Mouse (Mus musculus) stomach, embryonic 15.5 days (tissue): ENCODE data around the gene Olfr545. TPM values are rescaled to one million over a fixed set of nuclear protein-coding genes. Genes with fewer than 3 reads are reported as not detected.

Experiments used
- ATAC-seq: fragments of 200-750 bp; cut with Nextera tagmentation; 2 replicates; pipeline ENCODE4 v1.8.0; 2017; ENCODE audit warnings: low read depth, moderate number of reproducible peaks, moderate TSS enrichment; ENCODE audit not compliant: insufficient read depth, low FRiP score
- H3K27ac ChIP-seq: fragments of 300-500 bp; sonication (generic); 2 replicates; pipeline ENCODE4 v1.5.1; 2015; ENCODE audit warnings: mild to moderate bottlenecking, inconsistent platforms
- H3K27me3 ChIP-seq: fragments of 300-500 bp; sonication (generic); replicated peaks from 2 replicates; pipeline ENCODE4 v1.6.1; 2015; ENCODE audit warnings: inconsistent platforms
- H3K36me3 ChIP-seq: fragments of 300-500 bp; sonication (generic); 2 replicates; pipeline ENCODE4 v1.6.1; 2015; ENCODE audit warnings: inconsistent platforms
- H3K4me1 ChIP-seq: fragments of 300-500 bp; sonication (generic); 2 replicates; pipeline ENCODE4 v1.6.1; 2015; ENCODE audit warnings: inconsistent platforms
- H3K4me2 ChIP-seq: fragments of 300-500 bp; sonication (generic); 2 replicates; pipeline ENCODE4 v1.6.1; 2015; ENCODE audit warnings: mild to moderate bottlenecking, inconsistent platforms
- H3K4me3 ChIP-seq: fragments of 300-500 bp; sonication (generic); replicated peaks from 2 replicates; pipeline ENCODE4 v1.5.1; 2015; ENCODE audit warnings: inconsistent platforms
- H3K9ac ChIP-seq: fragments of 300-500 bp; sonication (generic); 2 replicates; pipeline ENCODE4 v1.6.1; 2015; ENCODE audit warnings: inconsistent platforms
- H3K9me3 ChIP-seq: fragments of 300-500 bp; sonication (generic); 2 replicates; pipeline ENCODE4 v1.6.1; 2016; ENCODE audit warnings: inconsistent platforms
- WGBS: fragments of 180-500 bp; shearing (Covaris S2); methylation state at CpG from one replicate; pipeline ENCODE4 v1.1.7; 2015; 5-methylcytosine and 5-hydroxymethylcytosine counted together
- polyA plus RNA-seq: library from polyadenylated mRNA; unstranded; fragments of >200 nt; fragmentation: Nextera tagmentation; extraction: Ambion mirVana; gene quantifications from 2 replicates; pipeline ENCODE4 v1.2.1, GENCODE M21; 2015

The Olfr545 gene
- not detected in 2 replicates for polyA plus RNA-seq

DNA sequence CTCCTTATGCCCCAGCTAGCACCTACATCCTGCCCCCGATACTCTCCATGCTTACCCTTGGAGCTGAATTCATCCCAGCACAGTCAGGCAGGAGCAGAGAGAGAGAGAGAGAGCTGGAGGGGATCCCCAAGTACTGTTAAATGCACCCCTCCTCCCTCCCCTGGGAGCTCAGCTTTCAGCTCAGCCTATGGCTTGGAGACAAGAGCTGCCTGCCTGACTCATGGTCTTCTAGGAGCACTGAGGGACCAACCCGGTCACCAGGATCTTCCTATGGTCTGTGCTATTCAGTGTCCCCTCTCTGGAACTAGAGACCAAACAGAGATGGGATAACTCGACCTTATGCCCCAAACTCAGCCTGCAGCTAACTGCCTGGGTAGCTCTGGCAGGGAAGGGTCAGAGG, at the start of gene Olfr545:
TSS of gene Olfr545 (minus strand) at position 101 of the 400 bp plus-strand sequence.
- H3K4me2 ChIP-seq = no peak within 1 kb of the TSS
- no peaks in the 10 kb centered on the region for H3K36me3 ChIP-seq
- H3K27ac ChIP-seq = no peak within 1 kb of the TSS
- H3K27me3 ChIP-seq = no peaks in the 10 kb centered on the region
- no peak within 1 kb of the TSS for H3K4me3 ChIP-seq
- WGBS = 55% methylated on average over 3 of the region's 3 CpGs
- H3K4me1 ChIP-seq = no peaks in the 10 kb centered on the region
- H3K9ac ChIP-seq = no peak within 1 kb of the TSS
- ATAC-seq = no peak
- no peaks in the 10 kb centered on the region for H3K9me3 ChIP-seq

DNA sequence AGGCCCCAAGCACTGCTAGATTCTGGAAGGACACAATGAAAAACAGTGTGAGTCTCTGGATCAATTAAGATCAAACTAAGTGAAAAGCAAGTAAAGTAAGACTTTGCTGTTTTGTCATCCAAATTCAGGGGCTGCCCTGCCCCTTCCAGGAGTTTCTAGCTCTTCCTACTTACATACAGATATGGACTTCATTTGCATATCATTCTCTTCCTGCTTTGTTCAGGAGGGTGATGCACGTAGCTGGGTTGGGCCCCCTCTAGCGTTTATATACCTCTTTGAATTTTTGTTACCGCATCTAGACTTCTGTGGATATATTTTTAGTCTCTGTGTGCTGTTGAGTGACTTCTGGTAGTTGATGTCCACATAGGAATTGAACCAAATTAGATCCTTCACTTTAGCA, 41.9 kb upstream of the Olfr545 start:
- Histone ChIP-seq H3K27ac (no peak overlapping the region), H3K4me1 (no peaks in the 10 kb centered on the region), H3K4me3 (no peak overlapping the region), H3K9me3 (no peaks in the 10 kb centered on the region), H3K9ac (no peak overlapping the region), H3K27me3 (no peaks in the 10 kb centered on the region), H3K36me3 (no peaks in the 10 kb centered on the region), H3K4me2 (no peak overlapping the region)
- WGBS = 68% methylated on average over 3 of the region's 3 CpGs
- no peak for ATAC-seq

DNA sequence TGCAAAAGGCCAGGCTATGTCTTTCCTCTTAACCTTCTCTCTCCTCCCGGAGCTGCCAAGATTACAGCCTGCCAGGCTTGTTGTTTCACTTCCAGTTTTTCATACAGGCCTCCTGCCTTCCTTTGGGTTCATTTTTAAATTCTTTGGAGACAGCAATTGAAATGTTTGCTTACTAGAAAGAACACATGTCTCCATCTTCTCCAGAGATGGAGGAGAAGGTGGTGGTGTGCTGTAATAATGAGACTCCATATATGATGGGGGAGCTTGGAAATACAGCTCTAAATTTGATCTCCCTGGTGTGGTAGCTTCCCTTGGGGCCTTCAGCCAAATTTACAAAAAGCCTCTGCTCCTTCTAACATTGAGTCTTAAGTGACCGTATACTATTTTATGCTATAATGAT, 41.2 kb upstream of the Olfr545 start, which contains the start of gene Olfr548-ps1:
TSS of gene Olfr548-ps1 (plus strand) at position 301 of the 400 bp plus-strand sequence.
- Histone ChIP-seq H3K27me3 (no peaks in the 10 kb centered on the region), H3K4me3 (no peak within 1 kb of the TSS), H3K27ac (no peak within 1 kb of the TSS), H3K9me3 (no peaks in the 10 kb centered on the region), H3K4me1 (no peaks in the 10 kb centered on the region), H3K9ac (no peak within 1 kb of the TSS), H3K36me3 (no peaks in the 10 kb centered on the region), H3K4me2 (no peak within 1 kb of the TSS)
- WGBS = 76% methylated on average over 2 of the region's 2 CpGs
- no peak for ATAC-seq

DNA sequence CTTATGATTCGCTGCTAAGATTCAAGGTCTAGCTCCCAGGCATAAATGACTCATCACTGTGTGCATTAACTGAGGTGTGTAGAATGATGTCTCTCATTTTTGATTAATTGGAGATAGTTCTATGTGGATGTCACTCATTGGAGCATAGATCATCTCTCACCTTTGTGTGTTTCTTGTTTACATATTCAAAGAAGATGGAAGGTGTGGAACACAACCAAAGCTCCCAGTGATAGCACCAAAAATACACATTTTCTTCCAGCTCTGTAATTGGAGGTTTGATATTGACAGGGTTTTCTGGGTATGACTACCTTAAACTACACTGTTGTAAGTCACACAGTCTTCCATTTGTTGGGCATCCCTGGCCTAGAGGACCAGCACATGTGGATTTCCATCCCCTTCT, 35.1 kb upstream of the Olfr545 start, which contains the start of gene Olfr547:
TSS of gene Olfr547 (plus strand) at position 301 of the 400 bp plus-strand sequence.
- Histone ChIP-seq H3K36me3 (no peaks in the 10 kb centered on the region), H3K27ac (no peak within 1 kb of the TSS), H3K9ac (no peak within 1 kb of the TSS), H3K4me3 (no peak within 1 kb of the TSS), H3K4me1 (no peaks in the 10 kb centered on the region), H3K27me3 (no peaks in the 10 kb centered on the region), H3K9me3 (no peaks in the 10 kb centered on the region), H3K4me2 (no peak within 1 kb of the TSS)
- 67% methylated on average over 1 of the region's 1 CpGs for WGBS
- ATAC-seq = no peak

DNA sequence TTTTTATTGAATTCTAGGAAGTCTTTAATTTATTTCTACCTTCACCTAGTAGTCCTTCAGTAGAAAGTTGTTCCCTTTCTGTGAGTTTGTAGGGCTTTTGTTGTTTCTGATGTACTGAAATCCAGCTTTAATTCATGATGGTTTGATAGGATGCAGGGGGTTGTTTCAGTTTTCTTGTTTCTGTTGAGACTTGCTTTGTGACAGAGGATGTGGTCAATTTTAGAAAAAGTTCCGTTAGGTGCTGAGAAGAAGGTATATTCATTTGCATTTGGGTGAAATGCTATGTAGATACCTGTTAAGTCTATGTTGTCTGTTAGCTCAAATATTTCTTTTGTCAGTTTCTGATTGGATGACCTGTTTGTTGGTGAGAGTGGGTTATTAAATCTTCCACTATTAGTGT, 29.7 kb upstream of the Olfr545 start:
- H3K9ac ChIP-seq = no peak overlapping the region
- H3K27ac ChIP-seq = no peak overlapping the region
- ATAC-seq = no peak
- H3K4me2 ChIP-seq = no peak overlapping the region
- no peaks in the 10 kb centered on the region for H3K36me3 ChIP-seq
- 73% methylated on average over 1 of the region's 1 CpGs for WGBS
- no peak overlapping the region for H3K4me3 ChIP-seq
- H3K4me1 ChIP-seq = no peaks in the 10 kb centered on the region
- H3K9me3 ChIP-seq = no peaks in the 10 kb centered on the region
- no peaks in the 10 kb centered on the region for H3K27me3 ChIP-seq

DNA sequence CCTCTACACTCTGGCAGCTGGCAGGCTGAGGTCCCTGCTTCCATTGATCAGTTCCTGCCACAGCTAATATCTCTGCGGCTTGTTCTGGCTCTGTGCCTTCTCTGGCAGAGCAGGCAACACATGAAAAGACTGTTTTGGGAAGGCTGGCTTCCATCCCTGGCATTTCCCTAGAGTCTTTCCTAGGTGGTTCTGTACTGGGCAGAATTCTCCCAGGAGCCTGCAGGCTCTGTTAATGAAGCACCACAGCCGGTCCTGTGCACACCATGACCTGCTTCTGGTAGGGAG, 17.6 kb upstream of the Olfr545 start:
- 81% methylated on average over 2 of the region's 2 CpGs for WGBS

DNA sequence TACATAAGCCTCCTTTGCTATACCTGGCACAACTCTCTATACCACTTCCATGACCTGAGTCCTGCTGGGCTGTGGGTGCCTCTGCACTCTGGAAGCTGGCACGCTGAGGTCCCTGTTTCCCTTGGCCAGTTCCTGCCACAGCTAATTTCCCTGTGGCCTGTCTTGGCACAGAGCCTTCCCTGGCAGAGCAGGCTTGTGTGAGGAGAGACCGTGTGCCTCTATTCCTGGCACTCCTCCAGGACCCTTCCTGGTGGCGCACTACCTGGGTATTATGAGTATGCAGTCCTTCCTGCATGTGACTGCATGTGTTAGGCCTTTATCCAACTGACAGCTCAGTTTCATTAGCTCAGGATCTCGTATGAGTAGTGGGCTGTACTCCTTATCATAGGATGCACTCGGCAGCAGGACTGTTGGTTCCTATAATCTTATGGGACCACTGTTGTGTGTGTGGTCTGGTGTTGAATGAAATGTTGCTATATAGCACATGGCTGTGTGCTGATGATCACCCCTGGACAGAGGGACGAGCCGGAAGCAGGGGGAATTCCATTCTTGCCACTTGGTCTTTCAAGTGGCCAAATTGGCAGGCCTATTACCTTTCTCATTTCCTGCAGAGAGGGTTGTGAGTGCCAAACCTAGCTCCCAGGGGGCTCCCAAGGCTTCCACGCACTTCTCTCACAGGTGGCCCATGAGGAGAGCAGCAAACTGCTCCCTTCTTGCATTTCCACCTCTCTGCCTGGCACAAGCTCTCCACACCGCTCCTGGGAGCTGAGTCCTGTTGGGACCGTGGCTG, 17.1 kb upstream of the Olfr545 start:
- Histone ChIP-seq H3K27me3 (no peaks in the 10 kb centered on the region; the same call in 1 of the 2 replicates), H3K9me3 (no peaks in the 10 kb centered on the region), H3K27ac (no peak overlapping the region), H3K36me3 (no peaks in the 10 kb centered on the region), H3K4me2 (no peak overlapping the region), H3K4me1 (no peaks in the 10 kb centered on the region), H3K4me3 (no peak overlapping the region), H3K9ac (no peak overlapping the region)
- peak; percentile 21; the same call in 1 of the 2 replicates for ATAC-seq
- 68% methylated on average over 10 of the region's 10 CpGs for WGBS

More for the DNA sequence above, 17.6 kb upstream of the Olfr545 start:
- Histone ChIP-seq H3K27me3 (no peaks in the 10 kb centered on the region; the same call in 1 of the 2 replicates), H3K4me1 (no peaks in the 10 kb centered on the region), H3K9ac (no peak overlapping the region), H3K9me3 (no peaks in the 10 kb centered on the region), H3K36me3 (no peaks in the 10 kb centered on the region), H3K27ac (no peak overlapping the region), H3K4me3 (no peak overlapping the region), H3K4me2 (no peak overlapping the region)
- ATAC-seq = no peak

DNA sequence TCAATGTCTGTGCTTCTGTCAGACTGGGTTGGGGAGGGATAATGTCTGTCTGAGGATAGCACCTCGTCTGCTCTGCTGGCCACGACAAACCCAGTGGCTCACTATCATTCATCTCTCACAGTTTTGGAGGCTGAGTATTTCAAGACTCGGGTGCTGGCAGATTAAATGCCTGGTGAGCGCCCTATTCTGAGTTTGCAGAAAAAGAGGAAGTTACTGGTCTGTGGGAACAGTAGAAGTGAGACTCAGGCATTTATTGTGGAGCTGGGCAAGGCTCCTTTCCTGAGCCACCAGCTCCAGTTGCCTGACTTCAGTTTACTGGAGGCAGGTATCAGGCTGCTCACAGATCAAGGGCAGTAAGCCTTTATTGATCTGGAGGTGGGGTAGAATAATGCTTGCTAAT, 14.8 kb upstream of the Olfr545 start:
- no peaks in the 10 kb centered on the region for H3K36me3 ChIP-seq
- 69% methylated on average over 4 of the region's 4 CpGs for WGBS
- no peak for ATAC-seq
- H3K4me3 ChIP-seq = no peak overlapping the region
- no peaks in the 10 kb centered on the region; the same call in 1 of the 2 replicates for H3K27me3 ChIP-seq
- no peak overlapping the region for H3K27ac ChIP-seq
- H3K9ac ChIP-seq = no peak overlapping the region
- no peaks in the 10 kb centered on the region for H3K4me1 ChIP-seq
- no peaks in the 10 kb centered on the region for H3K9me3 ChIP-seq
- no peak overlapping the region for H3K4me2 ChIP-seq

DNA sequence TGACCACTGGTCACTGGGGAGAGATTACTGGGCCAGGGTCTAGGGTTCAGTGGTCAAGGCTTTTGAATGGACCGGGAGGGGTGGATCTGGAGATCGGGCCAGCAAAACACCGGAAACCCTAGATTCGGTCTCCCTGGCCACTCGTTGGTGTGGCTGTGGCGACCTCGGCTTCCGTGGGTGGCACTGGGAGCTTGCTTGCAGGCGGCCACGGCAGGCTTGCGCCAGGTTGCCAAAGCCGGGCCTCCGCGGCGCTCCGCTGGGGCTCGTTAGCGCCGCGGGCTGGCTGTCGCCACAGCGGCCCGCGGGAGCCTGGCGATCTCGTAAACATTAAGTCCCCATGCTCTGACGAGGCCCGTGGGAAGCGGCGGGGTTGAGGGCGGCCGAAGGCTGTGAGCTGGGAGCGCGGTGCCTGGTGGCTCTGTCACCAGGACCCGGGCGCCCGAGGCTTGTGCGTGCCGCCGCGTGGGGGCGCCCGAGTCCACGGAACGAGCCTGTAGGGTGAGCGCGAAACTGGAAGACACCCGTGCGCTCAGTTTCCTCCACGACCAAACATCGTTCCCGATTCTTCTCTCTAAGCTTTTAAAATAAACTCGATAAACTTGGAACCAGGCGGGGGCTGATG, 13.6 kb upstream of the Olfr545 start:
- Histone ChIP-seq H3K9me3 (no peaks in the 10 kb centered on the region), H3K4me1 (no peaks in the 10 kb centered on the region), H3K36me3 (no peaks in the 10 kb centered on the region), H3K4me2 (peak overlapping the region; percentile 93), H3K27me3 (no peaks in the 10 kb centered on the region; the same call in 1 of the 2 replicates), H3K27ac (no peak overlapping the region), H3K9ac (peak overlapping the region; percentile 37; the same call in 1 of the 2 replicates), H3K4me3 (peak overlapping the region; percentile 47)
- peak; percentile 91 for ATAC-seq
- 2% methylated on average over 54 of the region's 54 CpGs for WGBS

DNA sequence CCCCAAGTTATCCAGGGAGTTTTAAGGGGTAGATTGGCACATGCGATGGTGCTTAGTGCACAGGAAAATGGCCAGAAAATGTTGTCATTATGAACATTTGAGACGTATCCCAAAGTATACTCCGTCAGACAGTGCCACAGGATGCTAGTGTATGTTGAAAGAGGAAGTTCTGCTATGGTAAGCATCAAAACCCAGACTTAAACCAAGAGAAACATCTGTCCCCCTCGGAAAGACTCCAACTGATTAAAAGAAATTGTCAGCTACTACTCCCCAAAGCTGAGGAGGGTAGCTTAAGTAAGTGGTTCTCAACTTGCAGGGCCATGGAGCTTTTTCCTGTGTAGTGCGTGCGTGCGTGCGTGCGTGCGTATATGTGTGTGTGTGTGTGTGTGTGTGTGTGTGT, 12.6 kb upstream of the Olfr545 start:
- Histone ChIP-seq H3K27ac (no peak overlapping the region), H3K4me2 (no peak overlapping the region), H3K36me3 (no peaks in the 10 kb centered on the region), H3K9me3 (no peaks in the 10 kb centered on the region), H3K27me3 (no peaks in the 10 kb centered on the region; the same call in 1 of the 2 replicates), H3K9ac (no peak overlapping the region), H3K4me3 (no peak overlapping the region), H3K4me1 (no peaks in the 10 kb centered on the region)
- ATAC-seq = no peak
- 85% methylated on average over 10 of the region's 10 CpGs for WGBS

DNA sequence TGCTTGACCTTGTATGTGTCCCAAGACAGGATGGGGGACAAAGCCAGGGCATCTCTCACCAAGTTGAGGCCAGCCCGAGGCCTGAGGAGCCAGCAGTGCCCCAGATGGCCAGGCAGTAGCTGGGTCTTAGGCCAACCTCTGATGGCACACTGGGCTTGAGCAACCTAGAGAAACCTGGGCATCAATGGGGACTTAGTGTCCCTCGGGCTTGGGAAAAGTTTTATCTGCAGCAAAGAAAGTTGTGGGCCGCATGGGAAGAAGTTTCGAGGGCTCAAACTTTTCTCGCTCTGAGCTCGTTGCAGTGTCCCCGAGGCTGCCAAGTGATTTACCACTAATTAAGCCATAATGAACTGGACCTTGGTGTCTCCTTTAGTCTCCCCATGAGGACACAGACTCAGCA, 10.4 kb upstream of the Olfr545 start:
- Histone ChIP-seq H3K4me3 (no peak overlapping the region), H3K4me1 (no peaks in the 10 kb centered on the region), H3K36me3 (no peaks in the 10 kb centered on the region), H3K27me3 (no peaks in the 10 kb centered on the region; the same call in 1 of the 2 replicates), H3K4me2 (no peak overlapping the region), H3K9me3 (no peaks in the 10 kb centered on the region), H3K9ac (no peak overlapping the region), H3K27ac (no peak overlapping the region)
- ATAC-seq = no peak
- 89% methylated on average over 7 of the region's 7 CpGs for WGBS

DNA sequence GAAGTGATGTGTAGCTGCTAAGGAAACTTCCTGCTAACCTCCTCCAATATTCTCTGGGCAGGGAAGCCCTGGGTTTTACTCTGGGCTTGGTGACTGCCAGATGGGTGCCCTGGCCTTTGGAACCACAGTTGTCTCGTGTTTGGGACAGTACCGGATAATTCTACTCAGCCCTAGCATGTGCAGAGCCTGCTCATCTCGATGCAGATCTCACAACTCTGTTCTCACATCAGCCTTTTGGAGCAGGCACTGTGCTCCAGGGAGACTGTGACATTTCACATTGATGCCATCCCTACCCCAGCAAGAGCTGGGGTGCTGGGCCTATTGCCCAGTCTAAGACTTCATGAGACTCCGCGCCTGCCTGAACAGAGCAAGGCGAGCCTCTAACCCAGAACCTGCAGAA, 9.3 kb upstream of the Olfr545 start:
- H3K9ac ChIP-seq = no peak overlapping the region
- no peaks in the 10 kb centered on the region for H3K9me3 ChIP-seq
- H3K27me3 ChIP-seq = no peaks in the 10 kb centered on the region
- WGBS = 93% methylated on average over 6 of the region's 6 CpGs
- no peaks in the 10 kb centered on the region for H3K4me1 ChIP-seq
- no peak overlapping the region for H3K4me3 ChIP-seq
- no peak overlapping the region for H3K4me2 ChIP-seq
- H3K36me3 ChIP-seq = no peaks in the 10 kb centered on the region
- ATAC-seq = no peak
- no peak overlapping the region for H3K27ac ChIP-seq
